Mouse (Mus musculus) v-Abl transformed pro-B cells (cell line): ENCODE measurements around the gene Tpx2.

Experiments
- in situ Hi-C, 2 experiments: fragments of 400-800 bp; cut with MboI; formaldehyde crosslinking; loops; one replicate each; pipeline ENCODE4 v1.15.1; 2025; ENCODE audit not compliant: unreplicated experiment in 2 of 2

The Tpx2 gene

DNA sequence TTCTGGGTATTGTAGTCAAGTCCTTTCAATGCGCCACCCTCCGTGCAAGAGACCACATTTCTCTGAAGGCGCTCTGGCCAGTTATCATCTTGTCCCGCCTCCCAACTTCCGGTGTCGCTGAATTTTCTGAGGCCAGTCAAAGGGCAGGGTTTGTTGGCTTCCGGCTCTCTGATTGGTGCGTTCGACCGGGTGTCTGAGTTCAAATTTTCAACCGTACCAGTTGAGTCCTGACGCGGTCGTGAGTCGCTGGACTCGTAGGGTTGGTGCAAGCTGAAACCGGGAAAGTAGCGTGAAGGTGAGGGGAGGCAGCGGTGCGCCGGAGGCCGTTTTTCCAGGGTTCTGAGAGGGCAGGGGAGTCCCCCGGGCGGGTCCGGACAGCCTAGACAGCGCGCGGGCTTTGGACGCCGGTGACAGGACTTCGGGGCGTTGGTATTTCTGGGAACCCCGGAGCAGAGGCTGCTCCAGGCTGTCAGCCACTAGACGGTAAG is at the start of gene Tpx2:
Tpx2 (plus strand) TSS at position 150 of the 488 bp plus-strand sequence.
- in situ Hi-C loops, result no loop called here

- in situ Hi-C loops, result loop anchor here in 1 of 2 experiments (25.0 kb wide), 1 partner anchor 813 kb away; the partner anchor contains the start of genes Fam110a and Slc52a3
Observed at GRCm38 (mm10) chr2:152799954-152800761, 47.6 kb upstream of the Tpx2 start.

- in situ Hi-C loops, result loop anchor here in 1 of 2 experiments (25.0 kb wide), 1 partner anchor 813 kb away; the partner anchor contains the start of genes Fam110a and Slc52a3
Observed at GRCm38 (mm10) chr2:152800762-152801113, 47.0 kb upstream of the Tpx2 start.

GRCm38 (mm10) chr2:152802303-152802702 is 45.5 kb upstream of the Tpx2 start:
- in situ Hi-C loops, result loop anchor here in 1 of 2 experiments (25.0 kb wide), 1 partner anchor 815 kb away; the partner anchor contains the start of genes Fam110a and Slc52a3

DNA sequence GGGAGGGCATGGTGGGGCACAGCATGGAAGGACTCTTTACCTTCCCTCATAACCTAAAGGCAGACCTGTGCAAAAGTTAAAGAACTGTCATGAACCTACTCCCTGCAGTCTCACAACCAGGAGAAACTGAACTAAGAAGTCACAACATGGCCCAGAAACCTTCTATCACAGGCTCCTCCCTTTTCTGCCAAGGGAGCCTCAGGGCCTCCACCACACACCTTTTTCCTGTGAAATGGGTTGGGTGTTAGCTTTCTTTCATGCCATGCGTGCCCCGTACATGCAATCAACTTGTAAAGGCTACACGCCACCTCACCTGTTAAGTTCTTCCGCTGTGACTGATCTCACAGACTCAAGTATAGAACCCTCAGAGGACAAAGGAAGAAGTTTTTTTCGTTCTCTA is 44.7 kb upstream of the Tpx2 start:
- in situ Hi-C loops, result loop anchor here in 1 of 2 experiments (25.0 kb wide), 1 partner anchor 816 kb away; the partner anchor contains the start of genes Fam110a and Slc52a3

DNA sequence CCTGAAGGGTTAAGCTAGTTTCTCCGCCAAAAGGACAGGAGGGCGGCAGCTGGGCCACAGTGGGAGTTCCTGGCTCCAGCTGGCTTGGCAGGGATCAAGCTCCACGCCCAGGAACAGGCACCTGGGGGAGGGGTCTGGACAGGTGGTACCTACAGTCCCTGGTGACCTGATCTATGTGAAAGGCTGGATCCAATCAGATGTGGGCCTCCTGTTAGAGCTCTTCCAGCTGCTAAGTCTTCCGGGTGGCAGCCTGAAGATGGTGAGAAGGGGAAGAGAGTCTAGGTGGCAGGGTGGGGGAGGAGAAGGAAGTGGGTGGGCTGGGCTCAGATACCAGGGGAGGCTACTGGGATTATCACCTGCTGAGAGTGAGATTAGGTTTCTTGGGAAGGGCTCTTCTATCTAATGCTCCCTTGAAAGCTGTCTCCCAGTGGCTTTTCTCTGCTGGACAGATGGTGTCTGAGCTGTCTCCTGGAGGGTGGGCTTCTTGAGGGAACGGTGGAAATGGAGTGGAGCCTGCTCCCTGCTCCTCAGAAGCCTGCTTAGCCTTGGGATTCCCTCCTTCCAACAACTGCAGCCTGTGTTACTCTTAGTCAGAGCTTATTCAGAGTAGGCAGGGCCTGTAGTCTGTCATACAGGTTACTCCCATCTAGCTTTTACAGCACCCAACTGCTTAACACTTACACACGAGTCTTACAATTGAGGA is 43.2 kb upstream of the Tpx2 start:
- in situ Hi-C loops, result loop anchor here in 1 of 2 experiments (25.0 kb wide), 1 partner anchor 817 kb away; the partner anchor contains the start of genes Fam110a and Slc52a3

GRCm38 (mm10) chr2:152805111-152805490 is 42.7 kb upstream of the Tpx2 start:
- in situ Hi-C loops, result loop anchor here in 1 of 2 experiments (25.0 kb wide), 1 partner anchor 818 kb away; the partner anchor contains the start of genes Fam110a and Slc52a3

GRCm38 (mm10) chr2:152806037-152806436 is 41.7 kb upstream of the Tpx2 start:
- in situ Hi-C loops, result loop anchor here in 1 of 2 experiments (25.0 kb wide), 1 partner anchor 819 kb away; the partner anchor contains the start of genes Fam110a and Slc52a3

DNA sequence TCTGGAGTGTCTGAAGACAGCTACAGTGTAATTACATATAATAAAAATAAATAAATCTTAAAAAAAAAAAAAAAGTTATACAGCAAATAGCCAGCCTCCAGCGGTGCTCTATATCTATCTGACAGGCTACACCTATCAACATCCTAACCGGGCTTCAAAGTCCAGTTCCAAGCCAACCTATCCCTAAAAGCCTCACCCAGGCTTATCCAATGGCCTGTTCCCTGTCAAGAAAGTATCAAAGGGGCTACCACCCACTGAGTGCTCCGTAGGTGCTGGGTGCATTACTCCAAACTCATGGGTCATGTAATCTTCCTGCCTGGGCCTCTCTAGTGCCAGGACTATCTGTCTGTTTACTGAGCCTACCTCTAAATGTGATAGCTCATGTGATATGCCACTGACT is 39.6 kb upstream of the Tpx2 start:
- in situ Hi-C loops, result loop anchor here in 1 of 2 experiments (25.0 kb wide), 1 partner anchor 821 kb away; the partner anchor contains the start of genes Fam110a and Slc52a3

DNA sequence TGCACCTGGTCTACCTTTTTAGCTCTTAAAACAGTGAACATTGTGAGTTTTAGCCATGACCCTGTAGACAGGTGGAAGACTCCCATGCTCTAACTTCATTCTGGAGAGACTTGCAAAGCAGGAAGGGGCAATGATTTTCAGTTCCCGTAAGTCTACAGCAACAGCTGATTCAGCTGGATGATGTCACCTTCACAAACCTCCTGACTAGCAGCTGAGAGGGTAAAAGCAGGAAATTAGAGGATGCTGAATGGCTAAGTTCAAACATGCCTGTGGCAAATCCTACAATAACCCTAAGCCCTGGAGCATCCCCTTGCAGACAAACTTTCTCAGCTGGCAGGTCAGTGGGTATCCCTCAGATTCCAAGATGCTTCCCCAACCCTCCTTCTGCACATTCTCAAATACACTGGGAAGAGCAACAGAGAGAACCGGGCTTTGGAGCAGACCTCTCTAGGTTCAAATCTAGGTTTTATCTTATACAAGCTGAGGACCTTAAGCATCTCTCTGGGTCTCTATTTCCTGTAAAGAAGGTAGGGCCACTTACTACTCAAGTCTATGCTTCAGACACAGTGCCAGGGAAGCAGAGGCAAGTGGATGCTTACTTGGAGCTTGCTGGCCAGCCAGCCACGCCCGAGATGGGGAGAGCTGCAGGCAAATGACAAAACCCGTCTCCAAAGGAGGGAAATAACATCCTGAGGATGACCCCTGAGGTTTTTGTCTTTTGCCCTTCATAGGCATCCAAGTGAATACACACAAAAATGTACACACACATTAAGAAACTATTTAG is 37.4 kb upstream of the Tpx2 start:
- in situ Hi-C loops, result loop anchor here in 1 of 2 experiments (25.0 kb wide), 1 partner anchor 823 kb away; the partner anchor contains the start of genes Fam110a and Slc52a3

DNA sequence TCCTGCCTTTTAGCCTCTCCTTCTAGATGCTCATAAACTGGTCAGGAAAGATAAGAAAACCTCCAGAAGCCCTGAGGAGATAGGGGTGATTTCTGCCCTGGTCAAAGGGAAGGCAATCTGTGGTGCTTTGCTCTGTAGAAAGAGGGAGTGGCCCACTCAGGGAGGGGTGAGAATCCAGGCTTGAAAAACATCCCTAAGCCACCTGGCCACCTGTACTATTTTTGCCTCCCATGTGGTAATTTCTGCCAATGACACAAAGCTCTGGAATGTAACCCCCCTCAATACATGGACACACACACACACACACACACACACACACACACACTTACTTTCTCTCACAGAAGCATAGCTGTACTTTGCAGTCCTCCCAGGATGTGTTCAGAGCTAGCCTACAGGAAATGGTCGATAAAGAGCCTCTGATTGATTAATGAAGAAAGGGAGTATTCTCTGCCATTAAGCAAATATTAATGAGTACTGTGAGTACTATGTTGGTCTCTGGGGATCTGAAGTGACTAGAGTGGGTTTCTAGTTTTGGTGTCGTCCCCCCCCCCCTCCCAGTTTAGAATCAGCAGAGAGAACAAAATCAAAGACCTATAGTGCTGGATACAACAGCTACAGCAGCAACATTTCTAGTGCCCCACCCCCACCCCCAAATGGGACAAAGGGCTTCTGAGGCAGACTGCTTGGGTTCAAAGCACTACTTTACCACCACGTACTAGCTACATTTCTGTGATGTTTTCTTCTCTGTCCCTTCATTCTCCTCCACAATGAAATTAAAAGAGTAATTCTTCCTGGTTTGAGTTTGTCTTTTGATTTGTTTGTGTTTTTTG is 36.2 kb upstream of the Tpx2 start:
- in situ Hi-C loops, result loop anchor here in 1 of 2 experiments (25.0 kb wide), 1 partner anchor 824 kb away; the partner anchor contains the start of genes Fam110a and Slc52a3

DNA sequence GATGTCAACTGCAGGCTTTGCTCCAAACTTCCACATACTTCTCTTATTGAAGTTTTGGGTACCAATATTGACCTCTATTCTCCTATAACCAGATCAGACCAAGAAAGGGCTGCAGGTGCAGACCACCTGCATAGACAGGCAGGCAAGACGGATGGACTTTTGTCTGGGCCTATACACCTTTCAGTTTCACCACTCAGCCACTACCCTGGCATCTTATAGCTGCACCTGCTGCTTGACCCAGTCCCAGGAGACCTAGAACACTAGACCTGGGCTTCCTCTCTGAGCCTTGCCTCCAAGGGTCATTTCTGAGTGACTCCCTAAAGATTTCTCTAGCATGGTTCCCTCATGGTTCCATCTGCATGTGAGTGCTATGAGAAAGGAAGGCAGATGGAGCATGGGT is 34.5 kb upstream of the Tpx2 start:
- in situ Hi-C loops, result loop anchor here in 1 of 2 experiments (25.0 kb wide), 1 partner anchor 826 kb away; the partner anchor contains the start of genes Fam110a and Slc52a3

- in situ Hi-C loops, result loop anchor here in 1 of 2 experiments (25.0 kb wide), 1 partner anchor 827 kb away; the partner anchor contains the start of genes Fam110a and Slc52a3
Observed at GRCm38 (mm10) chr2:152814213-152814874, 33.4 kb upstream of the Tpx2 start.

DNA sequence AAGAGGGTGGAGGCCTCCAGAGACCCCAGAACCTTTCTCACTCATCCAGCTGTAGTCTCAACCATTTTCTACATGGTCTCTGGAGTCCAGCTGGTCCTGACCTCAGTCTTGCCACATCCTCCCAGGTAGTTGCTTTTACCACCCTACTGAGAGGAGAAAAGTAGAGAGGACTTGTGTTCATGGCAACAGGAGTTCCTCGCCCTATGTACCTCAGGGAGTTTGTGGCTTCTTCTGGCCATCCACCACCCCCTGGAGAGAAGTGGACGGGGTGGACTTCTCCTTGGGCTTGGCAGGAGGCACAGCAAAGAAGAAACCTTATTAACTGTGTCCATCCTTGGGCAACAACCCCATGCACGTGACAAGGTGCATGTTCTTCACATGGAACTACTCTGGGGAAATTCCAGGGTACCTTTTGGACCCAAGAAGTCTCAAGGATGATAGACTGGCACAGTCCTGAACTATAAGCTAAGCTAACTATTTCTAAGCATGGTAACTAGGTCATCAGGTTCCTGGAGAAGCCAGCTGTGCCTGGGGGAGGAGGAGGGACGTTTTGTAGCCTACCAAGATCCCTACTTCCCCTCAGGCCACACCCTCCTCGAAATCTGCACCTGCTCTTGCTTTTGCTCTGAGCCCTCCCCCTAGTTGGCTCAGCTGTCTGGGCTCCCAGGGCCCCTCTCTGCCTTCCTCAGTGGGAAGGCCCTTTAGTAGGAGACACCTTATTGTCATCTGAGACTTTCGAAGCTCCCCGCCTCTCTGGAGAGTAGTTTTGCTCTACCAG is 31.7 kb upstream of the Tpx2 start:
- in situ Hi-C loops, result loop anchor here in 1 of 2 experiments (25.0 kb wide), 1 partner anchor 829 kb away; the partner anchor contains the start of genes Fam110a and Slc52a3

- in situ Hi-C loops, result loop anchor here in 1 of 2 experiments (25.0 kb wide), 1 partner anchor 830 kb away; the partner anchor contains the start of genes Fam110a and Slc52a3
Observed at GRCm38 (mm10) chr2:152816657-152817348, 31.0 kb upstream of the Tpx2 start.

DNA sequence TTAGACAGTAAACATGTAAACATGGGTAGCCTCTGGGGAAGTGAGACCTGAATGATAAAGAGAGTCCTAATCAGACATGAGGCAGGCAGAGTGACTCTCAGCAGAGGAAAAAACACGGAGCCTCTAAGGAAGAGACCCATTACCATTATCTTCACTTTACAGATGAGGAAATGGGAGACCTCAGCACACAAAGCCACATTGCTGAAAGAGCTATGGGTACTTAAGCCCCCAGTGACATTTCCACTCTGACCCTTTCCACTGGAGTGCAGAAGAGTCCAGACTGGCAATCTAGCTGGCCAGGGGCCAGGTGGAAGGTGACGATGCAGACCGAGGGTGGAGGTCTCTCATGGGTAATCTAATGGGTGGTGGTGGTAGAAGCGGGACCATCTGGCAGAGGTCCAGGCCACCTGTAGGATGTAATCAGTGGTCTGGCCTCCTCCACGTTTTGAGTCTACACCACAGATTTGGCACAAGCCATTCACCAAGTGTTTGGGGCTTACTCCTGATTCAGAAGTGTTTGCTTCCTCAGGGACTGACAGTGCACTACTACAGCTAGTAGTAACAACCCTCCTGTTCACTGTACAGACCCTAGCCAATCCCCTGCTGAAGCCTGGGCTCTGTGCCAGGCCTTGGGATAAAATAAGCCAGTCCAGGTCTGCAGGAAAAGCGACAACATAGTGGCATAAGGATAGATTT is 30.0 kb upstream of the Tpx2 start:
- in situ Hi-C loops, result loop anchor here in 1 of 2 experiments (25.0 kb wide), 1 partner anchor 830 kb away; the partner anchor contains the start of genes Fam110a and Slc52a3
